13 mouse cellular contexts compared by ENCODE assay signal in the genomic region with DNA sequence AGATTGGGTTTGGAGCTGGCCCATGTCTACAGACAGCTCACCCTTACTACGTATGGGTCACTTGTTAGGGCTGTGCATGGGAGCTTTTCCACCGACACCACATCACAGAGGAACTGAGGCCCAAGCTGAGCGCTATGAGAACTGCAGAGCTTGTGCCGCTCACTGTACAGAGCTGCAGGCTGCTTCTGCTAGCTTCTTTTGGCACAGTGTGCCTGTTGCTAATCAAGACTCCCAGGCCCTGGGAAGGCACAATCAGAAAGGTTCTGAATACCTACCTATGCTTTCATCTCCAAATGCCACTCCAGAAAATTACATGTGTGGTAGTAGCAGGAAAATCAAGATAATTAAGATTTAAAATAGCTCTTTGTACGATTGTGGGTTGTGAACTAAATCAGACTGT.
"Had no signal": no experiment of that assay in that cellular context is flagged by ENCODE, and none has a peak within 500 bp of the region (broad histone marks: within the 10 kb centered on the region; RNA-seq: fewer than 3 reads in every experiment).

No protein-coding gene starts in this region.

- H3K9me3 ChIP-seq: limb, embryonic 10.5 days; liver, embryonic 15.5 days had no signal

- ATAC-seq: intestine, postnatal 0 days; lung, postnatal 0 days had no signal

- H3K27ac ChIP-seq: kidney, postnatal 0 days; left cerebral cortex, adult 2 months; limb, embryonic 10.5 days; liver, embryonic 15.5 days had no signal

- H3K9ac ChIP-seq: liver, embryonic 15.5 days had no signal

- H3K4me1 ChIP-seq: limb, embryonic 10.5 days; liver, embryonic 15.5 days had no signal

- H3K4me3 ChIP-seq: left cerebral cortex, adult 2 months; limb, embryonic 10.5 days; liver, embryonic 15.5 days had no signal

- H3K4me2 ChIP-seq: liver, embryonic 11.5 days; liver, embryonic 15.5 days had no signal

- H3K27me3 ChIP-seq: liver, embryonic 15.5 days had no signal

- H3K36me3 ChIP-seq: limb, embryonic 10.5 days; liver, embryonic 15.5 days had no signal

- DNase-seq: kidney, adult 9 months; kidney, postnatal 4 days; lung, adult 2 months; lung, postnatal 36 days; right cerebral cortex, postnatal 25 days; thymus, postnatal 4 days had no signal
